Mouse (Mus musculus): ENCODE measurements at regions not wholly inside any gene's neighbourhood (a gene's known extent, or its start where the extent isn't known, plus 50 kb on each side); places are given as distances from the start of the nearest gene placed in this dataset.
A peak's percentile ranks its signal among the peaks of the same experiment; 100 is the strongest.

- H3K27me3 ChIP-seq (ENCODE audit: control insufficient read depth, insufficient read depth, low read length): no peaks in the 10 kb centered on the region
- H3K4me1 ChIP-seq (ENCODE audit: control insufficient read depth, insufficient read depth, low read length): no peaks in the 10 kb centered on the region
- H3K36me3 ChIP-seq (ENCODE audit: control insufficient read depth, insufficient read depth, low read length): no peaks in the 10 kb centered on the region
- H3K9ac ChIP-seq (ENCODE audit: low read depth, low read length): no peak overlapping the region
- no peak overlapping the region for H3K27ac ChIP-seq (ENCODE audit: low read depth, low read length)
- H3K4me3 ChIP-seq (ENCODE audit: low read length): no peak overlapping the region
- H3K4me2 ChIP-seq (replicated peaks; ENCODE audit: low read depth, low read length): no peak overlapping the region
- ATAC-seq (ENCODE audit: low FRiP score, low TSS enrichment): no peak
- H3K9me3 ChIP-seq (ENCODE audit: control insufficient read depth, low read length): no peaks in the 10 kb centered on the region
- WGBS: 64% methylated on average over 2 of the region's 2 CpGs
Observed at GRCm38 (mm10) chr2:108795145-108795544, 485.4 kb upstream of the Kif18a start.

- H3K36me3 ChIP-seq (ENCODE audit: control insufficient read depth, insufficient read depth, low read length): no peaks in the 10 kb centered on the region
- WGBS: 81% methylated on average over 2 of the region's 2 CpGs
Observed at GRCm38 (mm10) chr2:108796816-108797581, 483.5 kb upstream of the Kif18a start.

GRCm38 (mm10) chr2:108812367-108812766 is 468.2 kb upstream of the Kif18a start:
- Histone ChIP-seq H3K9ac (ENCODE audit: low read depth, low read length) (no peak overlapping the region), H3K36me3 (ENCODE audit: control insufficient read depth, insufficient read depth, low read length) (no peaks in the 10 kb centered on the region), H3K4me2 (replicated peaks; ENCODE audit: low read depth, low read length) (no peak overlapping the region), H3K9me3 (ENCODE audit: control insufficient read depth, low read length) (no peaks in the 10 kb centered on the region), H3K27me3 (ENCODE audit: control insufficient read depth, insufficient read depth, low read length) (no peaks in the 10 kb centered on the region), H3K27ac (ENCODE audit: low read depth, low read length) (no peak overlapping the region), H3K4me1 (ENCODE audit: control insufficient read depth, insufficient read depth, low read length) (no peaks in the 10 kb centered on the region), H3K4me3 (ENCODE audit: low read length) (no peak overlapping the region)
- ATAC-seq (ENCODE audit: low FRiP score, low TSS enrichment): no peak

More at GRCm38 (mm10) chr2:108796816-108797581, 483.5 kb upstream of the Kif18a start:
- no peaks in the 10 kb centered on the region for H3K4me1 ChIP-seq (ENCODE audit: control insufficient read depth, insufficient read depth, low read length)
- no peak overlapping the region for H3K27ac ChIP-seq (ENCODE audit: low read depth, low read length)
- H3K4me3 ChIP-seq (ENCODE audit: low read length): no peak overlapping the region
- H3K9me3 ChIP-seq (ENCODE audit: control insufficient read depth, low read length): no peaks in the 10 kb centered on the region
- H3K27me3 ChIP-seq (ENCODE audit: control insufficient read depth, insufficient read depth, low read length): no peaks in the 10 kb centered on the region
- no peak for ATAC-seq (ENCODE audit: low FRiP score, low TSS enrichment)
- no peak overlapping the region for H3K4me2 ChIP-seq (replicated peaks; ENCODE audit: low read depth, low read length)
- H3K9ac ChIP-seq (ENCODE audit: low read depth, low read length): no peak overlapping the region

- no peaks in the 10 kb centered on the region for H3K27me3 ChIP-seq (ENCODE audit: control insufficient read depth, insufficient read depth, low read length)
- no peak overlapping the region for H3K9ac ChIP-seq (ENCODE audit: low read depth, low read length)
- ATAC-seq (ENCODE audit: low FRiP score, low TSS enrichment): no peak
- H3K27ac ChIP-seq (ENCODE audit: low read depth, low read length): no peak overlapping the region
- no peaks in the 10 kb centered on the region for H3K4me1 ChIP-seq (ENCODE audit: control insufficient read depth, insufficient read depth, low read length)
- H3K36me3 ChIP-seq (ENCODE audit: control insufficient read depth, insufficient read depth, low read length): no peaks in the 10 kb centered on the region
- H3K9me3 ChIP-seq (ENCODE audit: control insufficient read depth, low read length): no peaks in the 10 kb centered on the region
- no peak overlapping the region for H3K4me2 ChIP-seq (replicated peaks; ENCODE audit: low read depth, low read length)
- 77% methylated on average over 6 of the region's 6 CpGs for WGBS
- H3K4me3 ChIP-seq (ENCODE audit: low read length): no peak overlapping the region
Observed at GRCm38 (mm10) chr2:108813040-108813566, 467.4 kb upstream of the Kif18a start.

GRCm38 (mm10) chr2:108816579-108816978 is 464.0 kb upstream of the Kif18a start:
- Histone ChIP-seq H3K27me3 (ENCODE audit: control insufficient read depth, insufficient read depth, low read length) (no peaks in the 10 kb centered on the region), H3K36me3 (ENCODE audit: control insufficient read depth, insufficient read depth, low read length) (no peaks in the 10 kb centered on the region), H3K9ac (ENCODE audit: low read depth, low read length) (no peak overlapping the region), H3K27ac (ENCODE audit: low read depth, low read length) (no peak overlapping the region), H3K4me3 (ENCODE audit: low read length) (no peak overlapping the region), H3K9me3 (ENCODE audit: control insufficient read depth, low read length) (no peaks in the 10 kb centered on the region), H3K4me1 (ENCODE audit: control insufficient read depth, insufficient read depth, low read length) (no peaks in the 10 kb centered on the region), H3K4me2 (replicated peaks; ENCODE audit: low read depth, low read length) (no peak overlapping the region)
- ATAC-seq (ENCODE audit: low FRiP score, low TSS enrichment): no peak

GRCm38 (mm10) chr2:108824025-108824424 is 456.5 kb upstream of the Kif18a start:
- ATAC-seq (ENCODE audit: low FRiP score, low TSS enrichment): no peak
- H3K27me3 ChIP-seq (ENCODE audit: control insufficient read depth, insufficient read depth, low read length): no peaks in the 10 kb centered on the region

GRCm38 (mm10) chr2:108825981-108826380 is 454.6 kb upstream of the Kif18a start:
- Histone ChIP-seq H3K9me3 (ENCODE audit: control insufficient read depth, low read length) (no peaks in the 10 kb centered on the region), H3K4me1 (ENCODE audit: control insufficient read depth, insufficient read depth, low read length) (no peaks in the 10 kb centered on the region), H3K4me3 (ENCODE audit: low read length) (no peak overlapping the region), H3K9ac (ENCODE audit: low read depth, low read length) (no peak overlapping the region), H3K27me3 (ENCODE audit: control insufficient read depth, insufficient read depth, low read length) (no peaks in the 10 kb centered on the region), H3K4me2 (replicated peaks; ENCODE audit: low read depth, low read length) (no peak overlapping the region), H3K36me3 (ENCODE audit: control insufficient read depth, insufficient read depth, low read length) (no peaks in the 10 kb centered on the region), H3K27ac (ENCODE audit: low read depth, low read length) (no peak overlapping the region)
- 68% methylated on average over 5 of the region's 5 CpGs for WGBS
- no peak for ATAC-seq (ENCODE audit: low FRiP score, low TSS enrichment)

More at GRCm38 (mm10) chr2:108824025-108824424, 456.5 kb upstream of the Kif18a start:
- no peaks in the 10 kb centered on the region for H3K36me3 ChIP-seq (ENCODE audit: control insufficient read depth, insufficient read depth, low read length)
- H3K4me1 ChIP-seq (ENCODE audit: control insufficient read depth, insufficient read depth, low read length): no peaks in the 10 kb centered on the region
- H3K9ac ChIP-seq (ENCODE audit: low read depth, low read length): no peak overlapping the region
- no peak overlapping the region for H3K4me3 ChIP-seq (ENCODE audit: low read length)
- H3K9me3 ChIP-seq (ENCODE audit: control insufficient read depth, low read length): no peaks in the 10 kb centered on the region
- H3K4me2 ChIP-seq (replicated peaks; ENCODE audit: low read depth, low read length): no peak overlapping the region
- H3K27ac ChIP-seq (ENCODE audit: low read depth, low read length): no peak overlapping the region

GRCm38 (mm10) chr2:108827106-108827838 is 453.3 kb upstream of the Kif18a start:
- Histone ChIP-seq H3K27ac (ENCODE audit: low read depth, low read length) (no peak overlapping the region), H3K9me3 (ENCODE audit: control insufficient read depth, low read length) (no peaks in the 10 kb centered on the region), H3K4me3 (ENCODE audit: low read length) (no peak overlapping the region), H3K4me2 (replicated peaks; ENCODE audit: low read depth, low read length) (no peak overlapping the region), H3K27me3 (ENCODE audit: control insufficient read depth, insufficient read depth, low read length) (no peaks in the 10 kb centered on the region), H3K4me1 (ENCODE audit: control insufficient read depth, insufficient read depth, low read length) (no peaks in the 10 kb centered on the region), H3K9ac (ENCODE audit: low read depth, low read length) (no peak overlapping the region), H3K36me3 (ENCODE audit: control insufficient read depth, insufficient read depth, low read length) (no peaks in the 10 kb centered on the region)
- WGBS: 14% methylated on average over 12 of the region's 12 CpGs
- peak; percentile 81; the same call in 1 of the 2 replicates for ATAC-seq (ENCODE audit: low FRiP score, low TSS enrichment)

Data from kidney, embryonic 14.5 days (tissue).